Mouse (Mus musculus): ENCODE data around the gene Akt1s1.
A peak's percentile ranks its signal among the peaks of the same experiment; 100 is the strongest.
"Not testable (repeated sequence)": the region's sequence is repeated elsewhere in the genome, so short reads cannot be mapped to it uniquely, and the experiment has no call there.

Akt1s1 gene

DNA sequence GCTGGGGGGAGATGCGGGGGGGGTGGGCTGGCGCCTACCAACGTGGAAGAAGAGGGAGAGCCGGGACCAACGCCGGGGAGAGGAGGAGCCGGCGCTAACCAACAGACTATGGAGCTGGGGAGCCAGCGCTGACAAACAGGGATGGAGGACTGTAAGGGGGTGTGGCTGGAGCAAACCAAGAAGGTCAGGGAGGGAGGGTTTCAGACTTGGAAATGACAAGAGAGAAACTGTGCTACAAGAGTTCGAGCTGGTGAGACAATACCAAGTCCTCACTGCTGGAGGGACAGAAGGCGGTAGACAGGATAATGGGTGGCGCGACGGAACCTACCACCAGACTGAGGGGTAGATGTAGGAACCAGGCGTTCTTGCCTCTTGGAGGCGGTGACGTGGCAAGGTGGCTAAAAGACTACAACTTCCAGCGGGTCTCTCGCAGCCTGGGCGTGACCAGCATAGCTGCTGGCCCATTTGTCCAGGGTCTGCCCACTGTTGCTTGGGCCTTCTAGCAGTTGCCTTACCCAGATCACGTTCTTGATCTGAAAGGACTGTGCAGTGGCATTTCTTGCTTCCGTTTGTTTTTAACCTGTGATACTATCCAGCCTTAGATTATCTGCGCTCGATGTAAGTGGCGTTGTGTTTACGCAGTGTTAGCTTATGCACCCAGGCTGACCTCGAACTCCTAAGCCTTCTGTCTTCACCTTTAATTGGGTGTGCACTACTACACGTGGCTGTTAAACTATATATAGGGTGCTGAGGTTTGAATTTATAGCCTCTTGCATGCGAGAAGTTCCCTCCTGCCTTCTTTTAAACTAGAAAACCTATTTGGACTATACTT lies 21.1 kb downstream of the Akt1s1 start, which contains the start of gene Ptov1:
Ptov1 (minus strand) TSS at position 92 of the 832 bp plus-strand sequence.
- DNase-seq, result peak; percentile 94 to 96

GRCm38 (mm10) chr7:44870614-44871013 lies 21.8 kb downstream of the Akt1s1 start:
- DNase-seq, result no peak

DNA sequence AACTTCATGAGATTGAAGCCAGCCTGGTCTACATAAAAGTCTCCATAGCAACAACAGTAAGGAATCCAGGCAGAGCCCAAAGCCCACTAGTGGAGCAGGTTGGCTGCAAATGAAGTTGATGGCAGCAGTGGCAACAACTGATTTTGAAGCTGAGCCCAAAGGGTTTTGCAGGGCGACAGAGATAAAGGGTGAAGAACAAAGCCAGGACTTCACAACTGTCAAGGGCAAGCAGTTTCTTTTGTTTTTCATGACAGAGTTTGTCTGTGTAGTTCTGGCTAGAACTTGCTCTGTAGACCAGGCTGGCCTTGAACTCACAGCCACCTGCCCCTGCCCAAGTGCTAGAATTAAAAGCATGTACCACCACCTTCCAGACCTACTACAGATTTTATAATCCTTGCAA lies 22.4 kb downstream of the Akt1s1 start:
- DNase-seq, result no peak

- DNase-seq, result not testable (repeated sequence)
Observed at GRCm38 (mm10) chr7:44871774-44872173, 23.0 kb downstream of the Akt1s1 start.

DNA sequence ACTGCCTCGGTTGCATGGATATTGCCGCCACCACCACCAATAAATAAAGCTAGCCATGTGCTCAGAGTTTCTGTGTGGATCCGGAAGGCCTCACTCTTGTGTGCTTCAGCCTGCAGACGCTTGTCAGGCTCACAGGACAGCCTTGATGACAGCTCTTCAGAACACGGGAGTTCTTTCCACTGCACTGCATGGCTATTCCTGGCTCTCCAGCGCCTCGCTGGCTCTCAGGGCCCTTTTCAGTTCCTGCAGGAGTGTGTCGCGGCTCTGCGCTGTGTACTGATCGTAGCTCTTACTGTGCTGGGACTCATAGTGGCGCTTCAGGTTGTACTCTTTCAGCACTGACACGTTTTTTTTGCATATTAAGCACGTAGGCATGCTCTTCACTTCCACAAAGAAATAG lies 29.0 kb downstream of the Akt1s1 start:
- no peak for DNase-seq

DNA sequence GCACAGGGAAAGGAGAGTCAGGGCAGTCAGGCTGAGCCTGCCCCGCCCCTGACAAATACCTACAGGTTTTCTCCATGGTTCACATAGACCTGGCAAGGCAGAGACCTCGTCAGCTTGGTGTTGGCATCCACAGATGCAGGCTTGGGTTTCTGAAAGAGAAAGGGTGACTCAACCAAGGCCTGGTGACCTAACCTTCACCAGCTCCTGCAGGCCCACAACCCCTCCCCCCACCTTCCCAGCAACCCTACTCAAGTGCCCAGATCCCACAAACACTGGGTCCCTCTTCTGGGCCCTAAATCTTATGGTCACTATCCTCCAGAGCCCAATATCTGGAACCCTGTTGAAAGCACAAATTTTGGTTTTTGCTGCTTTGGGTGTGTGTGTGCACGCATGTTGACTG lies 34.2 kb downstream of the Akt1s1 start:
- peak in 1 of 2 experiments; percentile 14 for DNase-seq

DNA sequence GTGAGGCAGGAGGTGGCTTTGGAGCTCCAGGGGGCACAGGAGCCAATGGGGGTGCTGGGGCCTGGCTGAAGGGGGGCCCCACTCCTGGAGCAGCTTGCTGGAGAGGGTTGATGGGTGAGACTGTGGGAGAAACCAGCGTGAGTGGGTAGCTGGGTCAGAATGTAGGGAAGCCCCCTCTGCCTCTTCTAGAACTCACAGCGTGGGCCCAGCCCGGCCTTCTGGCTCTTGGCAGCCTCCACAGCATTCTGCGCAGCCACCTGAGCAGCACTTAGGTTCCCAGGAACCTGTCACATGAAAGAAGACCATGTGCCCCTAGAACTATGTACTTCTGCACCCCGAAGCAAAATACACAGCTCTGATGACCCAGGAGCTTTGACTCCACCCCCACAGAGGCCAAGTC lies 35.8 kb downstream of the Akt1s1 start:
- peak in 1 of 2 experiments; percentile 56 for DNase-seq

GRCm38 (mm10) chr7:44886964-44887363 lies 38.2 kb downstream of the Akt1s1 start:
- DNase-seq, result no peak

- peak; percentile 65 to 69 for DNase-seq
Observed at GRCm38 (mm10) chr7:44888256-44889105, 39.7 kb downstream of the Akt1s1 start.

DNA sequence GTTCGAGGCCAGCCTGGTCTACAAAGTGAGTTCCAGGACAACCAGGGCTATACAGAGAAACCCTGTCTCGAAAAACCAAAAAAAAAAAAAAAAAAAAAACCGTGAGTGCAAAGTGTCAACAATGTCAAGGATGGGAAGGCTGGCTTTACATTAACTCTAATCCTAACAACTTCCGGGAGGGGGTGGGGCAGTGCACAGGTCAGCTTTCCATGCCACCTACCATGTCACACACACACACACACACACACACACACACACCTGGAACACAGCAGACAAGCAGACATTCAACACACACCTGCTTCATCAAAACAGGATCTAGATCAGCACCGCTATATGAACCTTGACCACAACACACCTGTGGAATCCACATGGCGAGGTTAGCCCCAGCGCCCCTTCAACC lies 41.4 kb downstream of the Akt1s1 start:
- DNase-seq, result no peak

DNA sequence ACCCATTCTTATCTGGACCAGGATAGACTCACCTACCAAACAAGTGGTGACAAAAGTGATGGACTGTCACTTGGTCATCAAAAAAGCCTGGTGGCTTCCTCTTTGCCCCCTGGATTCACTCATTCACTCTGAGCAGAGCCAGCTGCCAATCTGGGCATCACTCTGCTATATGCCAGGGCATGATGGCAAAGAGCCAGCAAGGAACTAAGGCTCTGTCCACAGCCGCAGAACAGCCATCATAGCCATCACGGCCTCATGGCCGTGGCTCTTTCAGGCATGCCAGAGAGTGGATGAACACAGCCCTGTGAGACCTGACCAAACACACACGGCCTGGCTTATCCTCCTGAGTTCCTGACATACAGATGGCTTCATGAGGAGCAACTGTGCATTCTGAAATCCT lies 41.9 kb downstream of the Akt1s1 start:
- DNase-seq, result peak; percentile 70

- no peak for DNase-seq
Observed at GRCm38 (mm10) chr7:44891611-44892010, 42.8 kb downstream of the Akt1s1 start.

DNA sequence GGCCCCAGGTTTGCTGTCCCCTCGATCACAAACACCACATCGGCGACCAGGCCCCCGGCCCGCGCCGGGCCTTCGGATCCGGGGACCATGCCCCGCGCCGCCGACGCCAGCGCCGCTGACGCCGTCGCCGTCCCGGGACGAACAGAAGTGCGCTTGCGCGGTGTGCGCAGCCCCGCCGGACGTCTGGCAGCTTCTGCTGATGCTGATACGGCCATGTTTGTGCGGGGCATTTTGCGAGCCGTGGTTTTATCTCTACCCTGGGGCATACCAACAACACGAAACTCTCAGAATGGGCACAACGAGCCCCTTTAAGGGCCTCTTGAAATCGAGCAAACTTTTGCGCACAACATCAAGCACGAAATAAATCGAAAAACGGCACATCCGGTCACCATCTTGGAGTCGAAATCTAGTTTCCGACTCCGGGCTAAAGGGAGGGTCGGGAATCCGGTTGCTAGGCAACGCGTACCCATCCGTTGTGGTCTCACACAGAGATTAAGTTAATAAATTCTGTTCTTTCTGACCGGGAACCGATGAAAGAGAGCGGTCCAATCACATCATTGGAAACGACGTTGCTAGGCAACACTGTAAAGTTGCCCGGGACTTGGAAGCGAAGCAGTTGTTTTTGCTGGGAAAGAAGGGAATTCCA lies 43.6 kb downstream of the Akt1s1 start, which contains the start of gene Med25:
Med25 (minus strand) TSS at position 437 of the 646 bp plus-strand sequence.
- peak; percentile 93 to 94 for DNase-seq

DNA sequence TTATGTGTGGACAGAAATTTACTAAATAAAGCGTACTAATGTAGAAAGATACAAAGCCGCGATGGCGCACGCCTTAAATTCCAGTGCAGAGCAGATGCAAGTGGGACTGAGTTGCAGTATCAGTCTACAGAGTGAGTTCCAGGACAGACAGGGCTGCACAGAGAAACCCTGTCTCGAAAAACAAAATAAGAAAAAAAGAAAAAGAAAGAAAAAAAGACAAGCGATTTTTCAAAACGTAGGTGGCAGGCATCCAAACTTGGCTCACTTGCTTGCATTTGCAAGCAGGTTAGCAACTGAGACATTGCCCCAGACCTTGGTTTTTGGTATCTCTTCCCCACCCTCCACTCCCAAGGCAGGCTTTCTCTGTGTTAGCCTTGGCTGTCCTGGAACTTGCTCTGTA lies 44.4 kb downstream of the Akt1s1 start:
- DNase-seq, result no peak

GRCm38 (mm10) chr7:44894175-44894574 lies 45.4 kb downstream of the Akt1s1 start:
- no peak for DNase-seq

GRCm38 (mm10) chr7:44895206-44895592 lies 46.4 kb downstream of the Akt1s1 start:
- peak; percentile 62 to 70 for DNase-seq

DNA sequence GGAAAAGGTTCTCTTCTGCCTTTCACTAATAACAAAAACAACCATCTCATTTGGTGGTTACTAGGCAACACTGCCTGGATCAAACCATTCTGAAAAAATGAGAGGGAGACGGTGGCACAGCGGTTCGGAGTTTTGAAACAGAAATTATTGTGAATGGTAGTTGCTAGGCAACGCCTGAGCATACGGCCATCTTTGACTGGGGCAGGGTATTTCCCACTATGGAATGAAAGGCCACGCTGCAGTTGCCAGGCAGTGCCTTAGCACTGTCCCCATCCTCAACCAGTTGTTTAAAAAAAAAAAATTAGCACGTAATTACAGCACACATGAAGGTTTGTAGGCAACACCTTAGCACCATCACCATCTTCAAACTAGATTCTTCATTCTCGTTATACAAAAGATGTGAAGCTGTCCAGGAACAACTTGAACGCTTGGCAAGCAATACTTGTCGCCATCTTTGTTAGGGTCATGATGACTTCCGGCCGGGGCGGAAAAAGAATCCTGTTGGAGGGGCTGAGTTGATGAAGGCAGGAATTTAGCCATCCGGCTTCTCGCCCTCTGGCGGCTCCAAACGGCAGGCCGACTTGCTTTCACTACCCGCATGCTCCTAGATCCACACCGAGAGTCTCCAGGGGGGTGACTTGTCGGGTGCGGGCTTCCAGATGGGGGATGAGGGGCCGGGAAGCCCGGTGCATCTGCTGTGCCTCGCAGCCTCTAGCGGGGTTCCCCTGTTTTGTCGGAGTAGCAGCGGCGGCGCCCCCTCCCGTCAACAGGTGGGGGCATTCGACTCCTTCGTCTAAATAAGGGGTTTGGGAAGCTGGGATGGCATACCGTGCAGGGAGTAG lies 47.0 kb downstream of the Akt1s1 start, which contains the start of gene Fuz:
Fuz (plus strand) TSS at position 487 of the 842 bp plus-strand sequence.
- peak; percentile 95 for DNase-seq

DNA sequence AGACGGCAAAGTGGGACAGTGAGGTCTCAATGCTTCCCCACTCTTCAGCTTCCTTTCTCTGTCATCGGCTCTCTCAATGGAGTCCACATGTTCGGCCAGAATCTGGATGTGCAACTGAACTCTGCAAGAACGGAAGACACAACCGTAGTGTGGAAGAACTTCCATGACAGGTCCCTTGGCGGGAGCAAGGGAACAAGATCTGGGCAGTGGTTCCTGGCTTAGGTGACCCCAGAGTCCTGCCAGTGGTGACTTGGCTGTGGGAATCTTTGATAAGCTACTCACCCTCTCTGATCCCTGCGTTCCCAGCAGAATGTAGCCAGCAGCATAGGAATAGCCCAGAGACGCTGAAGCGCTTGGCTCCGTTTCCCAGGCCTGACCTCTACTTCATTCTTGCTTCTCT lies 47.7 kb downstream of the Akt1s1 start:
- no peak for DNase-seq

DNA sequence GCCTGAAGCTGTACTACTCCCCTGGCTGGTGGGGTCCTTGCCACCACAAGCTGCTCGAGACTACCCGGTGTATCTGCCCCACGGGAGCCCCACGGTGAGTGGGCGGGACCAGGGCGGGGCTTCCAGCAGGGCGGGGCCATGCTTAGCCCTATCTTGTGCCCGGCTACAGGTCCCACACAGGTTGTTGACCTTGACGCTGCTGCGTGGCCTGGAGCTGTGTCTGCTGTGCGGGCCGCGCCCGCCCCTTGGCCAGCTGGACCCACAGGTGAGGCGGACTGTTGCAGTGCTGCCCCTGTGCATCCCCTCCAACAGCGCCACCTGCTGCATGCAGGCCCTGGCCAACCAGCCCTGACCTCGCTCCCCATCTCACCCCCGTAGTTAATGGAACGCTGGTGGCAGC lies 49.8 kb downstream of the Akt1s1 start:
- peak; percentile 60 to 69 for DNase-seq

- DNase-seq, result no peak
Observed at GRCm38 (mm10) chr7:44900632-44901031, 51.8 kb downstream of the Akt1s1 start.

DNA sequence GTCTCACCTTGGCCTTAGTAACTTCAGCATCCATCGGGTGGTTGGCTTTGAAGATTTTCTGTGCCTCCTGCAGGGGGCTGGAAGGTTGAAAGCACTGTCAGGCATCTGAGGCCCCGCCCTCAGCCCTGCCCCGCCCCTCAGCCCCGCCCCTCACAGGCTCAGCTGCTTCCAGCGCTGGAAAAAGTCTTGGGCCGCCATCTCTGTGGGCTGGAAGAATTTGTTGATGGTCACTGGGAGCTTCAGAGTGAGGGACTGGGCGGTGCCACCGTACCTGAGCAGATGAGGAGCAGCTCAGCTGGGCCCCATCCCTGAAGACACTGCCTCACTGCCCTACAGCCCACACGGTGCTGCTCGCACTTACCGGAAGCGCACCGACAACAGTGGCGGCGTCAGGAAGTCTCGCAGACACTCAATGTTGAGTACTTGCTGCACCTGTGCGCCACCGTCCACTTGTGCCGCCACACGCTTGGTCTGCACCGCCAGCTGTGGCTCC lies 52.5 kb downstream of the Akt1s1 start:
- DNase-seq, result no peak
